Mouse (Mus musculus): Measurements from ENCODE around the gene Olfr224. TPM values are rescaled to one million over a fixed set of nuclear protein-coding genes. Genes with fewer than 3 reads are reported as not detected.
A peak's percentile ranks its signal among the peaks of the same experiment; 100 is the strongest.
"Not testable (repeated sequence)": the region's sequence is repeated elsewhere in the genome, so short reads cannot be mapped to it uniquely, and the experiment has no call there.

Gene Olfr224
- not detected in 2 replicates for polyA plus RNA-seq (2015; fragmentation: Nextera tagmentation; extraction: Ambion mirVana)

DNA sequence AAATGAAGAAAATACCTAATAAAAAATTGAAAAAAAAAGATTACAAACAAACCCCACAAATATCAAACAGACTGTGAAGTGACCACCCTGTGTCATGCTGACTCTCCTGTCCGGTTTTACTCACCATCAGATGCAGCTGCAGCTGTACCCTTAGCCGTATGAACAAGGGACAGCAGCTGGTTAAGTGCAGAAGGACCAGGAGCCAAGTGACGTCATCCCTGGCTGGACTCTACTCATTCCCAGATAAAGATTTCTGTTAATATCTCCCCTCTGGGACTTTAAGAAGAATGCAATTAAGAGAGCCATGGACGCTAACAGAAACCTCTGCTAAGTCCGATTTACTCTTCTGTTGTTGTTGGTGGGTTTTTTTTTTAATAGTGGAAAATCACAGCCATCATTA is at the start of gene Olfr224:
Gene Olfr224, minus strand, starts transcription at position 149 of the 400 bp plus-strand sequence.
- DNase-seq (ENCODE audit: low spot score) = no peak

DNA sequence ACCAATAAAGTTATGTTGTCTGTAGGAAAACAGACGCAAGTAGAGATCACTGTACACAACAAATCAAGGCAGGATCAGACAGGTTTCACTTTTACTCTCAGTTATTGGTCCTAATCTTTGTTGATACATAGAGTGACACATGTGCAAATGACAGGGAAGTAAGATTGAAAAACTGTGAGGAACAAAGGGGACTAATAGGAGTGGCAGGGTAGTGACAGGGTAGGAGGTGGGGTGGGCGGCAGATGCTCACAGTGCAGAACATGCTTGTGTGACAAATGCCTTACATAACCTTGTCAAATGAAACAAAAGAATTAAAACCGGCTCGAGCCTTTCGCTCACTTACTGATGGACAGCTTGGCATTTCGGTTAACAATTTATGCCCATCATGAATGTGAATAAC is 48.4 kb upstream of the Olfr224 start:
- DNase-seq (ENCODE audit: low spot score) = no peak

- DNase-seq (ENCODE audit: low spot score) = no peak
Measured at GRCm38 (mm10) chr11:58618369-58618768, 48.0 kb upstream of the Olfr224 start.

GRCm38 (mm10) chr11:58615975-58616374 is 45.6 kb upstream of the Olfr224 start, which contains the start of gene 2210407C18Rik:
Gene 2210407C18Rik (minus strand): TSS chr11:58616075.
- no peak for DNase-seq (ENCODE audit: low spot score)

- no peak for DNase-seq (ENCODE audit: low spot score)
Measured at GRCm38 (mm10) chr11:58614526-58614925, 44.2 kb upstream of the Olfr224 start.

DNA sequence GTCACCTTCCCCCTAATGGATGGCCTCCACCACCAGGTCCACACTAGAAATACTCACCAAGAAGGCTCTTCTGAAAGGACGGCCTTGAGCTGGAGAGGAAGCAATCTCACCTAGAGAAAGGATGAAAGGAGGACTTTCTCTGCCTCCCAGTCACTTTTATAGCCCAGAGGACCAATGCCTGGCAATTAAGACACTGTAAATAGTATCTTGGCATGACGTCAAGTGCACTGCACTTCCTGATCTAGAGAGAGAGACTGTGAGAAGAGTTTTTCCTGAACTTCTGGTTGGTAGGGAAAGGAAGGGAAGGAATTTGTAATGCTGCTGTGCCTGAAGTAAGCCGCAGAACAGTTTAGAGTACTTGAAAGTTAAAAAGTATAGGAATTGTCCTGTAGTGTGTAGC is 43.0 kb upstream of the Olfr224 start:
- no peak for DNase-seq (ENCODE audit: low spot score)

DNA sequence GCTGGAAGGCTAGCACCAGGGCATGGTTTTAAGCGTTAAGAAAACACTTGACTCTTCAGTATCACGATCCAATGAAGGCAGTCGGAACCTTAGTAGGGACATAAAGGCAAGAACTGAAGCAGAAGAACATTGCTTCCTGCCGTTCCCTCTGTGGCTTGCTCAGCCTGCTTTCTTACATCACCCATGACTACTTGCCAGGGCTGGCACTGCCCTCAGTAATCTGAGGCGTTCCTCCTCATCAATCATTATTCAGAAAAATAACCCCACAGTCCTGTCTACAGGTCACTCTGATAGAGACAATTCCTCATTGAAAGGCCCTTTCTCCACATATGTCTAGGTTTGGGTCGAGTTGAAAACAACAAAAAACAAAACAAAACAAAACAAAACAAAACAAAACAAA is 36.7 kb upstream of the Olfr224 start:
- no peak for DNase-seq (ENCODE audit: low spot score)

GRCm38 (mm10) chr11:58606177-58606919 is 36.0 kb upstream of the Olfr224 start:
- no peak for DNase-seq (ENCODE audit: low spot score)

GRCm38 (mm10) chr11:58605228-58605627 is 34.9 kb upstream of the Olfr224 start:
- no peak for DNase-seq (ENCODE audit: low spot score)

DNA sequence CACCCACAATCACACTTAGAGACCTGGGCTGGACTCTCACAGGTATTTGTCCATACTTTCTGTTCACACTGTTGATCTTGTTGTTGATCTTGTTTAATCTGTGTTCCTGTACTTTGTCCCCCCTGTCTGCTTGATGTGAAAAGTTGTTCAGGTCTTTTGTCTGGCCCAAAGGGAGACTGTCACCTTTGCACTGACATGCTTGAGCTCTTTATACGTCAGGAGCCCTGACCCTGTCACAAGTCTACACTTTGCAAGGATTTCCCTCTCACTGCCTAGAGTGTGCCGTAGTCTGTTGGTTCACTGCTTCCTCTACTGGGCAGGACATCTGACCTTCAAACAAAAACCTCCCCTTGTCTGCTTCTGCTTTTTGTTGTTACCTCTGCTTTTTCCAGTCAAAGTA is 34.3 kb upstream of the Olfr224 start:
- no peak for DNase-seq (ENCODE audit: low spot score)

- DNase-seq (ENCODE audit: low spot score) = no peak
Measured at GRCm38 (mm10) chr11:58602800-58603560, 32.6 kb upstream of the Olfr224 start.

DNA sequence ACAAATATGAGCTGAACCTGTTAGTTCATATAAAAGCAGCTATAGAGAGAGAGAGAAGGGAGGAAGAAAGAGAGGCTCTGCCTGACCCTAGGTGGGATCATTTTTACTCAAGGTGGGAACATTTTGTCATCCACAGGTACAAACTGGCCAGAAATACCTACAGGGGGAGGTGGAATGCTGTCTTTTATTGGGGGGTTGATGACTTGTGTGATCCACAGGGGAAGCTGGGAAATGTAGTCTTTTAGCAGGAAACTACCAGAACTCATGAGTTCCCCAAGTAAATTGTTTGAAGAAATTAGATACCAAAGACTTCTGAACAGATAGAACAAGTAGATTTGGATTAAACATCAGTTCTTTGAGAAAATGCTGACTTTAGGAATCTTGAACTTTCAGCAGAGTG is 31.7 kb upstream of the Olfr224 start:
- DNase-seq (ENCODE audit: low spot score) = no peak

DNA sequence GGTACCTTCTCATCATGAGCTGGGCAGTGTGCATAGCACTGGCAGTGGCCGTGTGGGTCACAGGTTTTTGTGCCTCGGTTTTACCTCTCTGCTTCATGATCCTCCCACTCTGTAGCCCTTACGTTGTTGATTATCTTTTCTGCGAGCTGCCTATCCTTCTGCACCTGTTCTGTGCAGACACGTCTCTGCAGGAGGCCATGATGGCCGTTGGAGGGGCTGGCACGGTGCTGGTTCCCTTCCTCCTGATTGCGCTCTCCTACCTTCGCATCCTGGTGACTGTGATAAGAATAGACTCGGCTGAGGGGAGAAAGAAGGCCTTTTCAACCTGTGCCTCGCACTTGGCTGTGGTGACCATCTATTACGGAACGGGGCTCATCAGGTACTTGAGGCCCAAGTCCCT is 27.5 kb upstream of the Olfr224 start:
- DNase-seq (ENCODE audit: low spot score) = no peak

DNA sequence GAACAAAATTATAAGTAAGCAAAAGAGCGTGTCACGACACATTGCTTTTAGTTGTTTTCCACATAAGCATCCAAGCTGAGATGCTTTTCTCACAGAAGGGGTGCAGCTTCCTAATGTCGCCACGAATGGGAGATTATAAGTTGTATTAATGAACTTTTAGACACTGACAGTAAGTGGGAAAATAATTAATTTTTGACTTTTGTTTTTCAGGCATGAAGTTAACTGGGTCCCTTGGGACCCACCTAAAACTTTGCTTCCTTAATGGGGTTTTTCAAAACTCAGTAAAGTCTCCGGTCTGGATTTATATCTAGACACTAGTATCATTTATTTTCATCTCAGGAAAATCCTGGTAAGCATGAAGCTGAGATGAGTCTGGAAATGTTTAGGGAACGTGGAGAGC is 24.5 kb upstream of the Olfr224 start, which contains the start of gene Olfr324:
Gene Olfr324, plus strand, starts transcription at position 301 of the 400 bp plus-strand sequence.
- no peak for DNase-seq (ENCODE audit: low spot score)

DNA sequence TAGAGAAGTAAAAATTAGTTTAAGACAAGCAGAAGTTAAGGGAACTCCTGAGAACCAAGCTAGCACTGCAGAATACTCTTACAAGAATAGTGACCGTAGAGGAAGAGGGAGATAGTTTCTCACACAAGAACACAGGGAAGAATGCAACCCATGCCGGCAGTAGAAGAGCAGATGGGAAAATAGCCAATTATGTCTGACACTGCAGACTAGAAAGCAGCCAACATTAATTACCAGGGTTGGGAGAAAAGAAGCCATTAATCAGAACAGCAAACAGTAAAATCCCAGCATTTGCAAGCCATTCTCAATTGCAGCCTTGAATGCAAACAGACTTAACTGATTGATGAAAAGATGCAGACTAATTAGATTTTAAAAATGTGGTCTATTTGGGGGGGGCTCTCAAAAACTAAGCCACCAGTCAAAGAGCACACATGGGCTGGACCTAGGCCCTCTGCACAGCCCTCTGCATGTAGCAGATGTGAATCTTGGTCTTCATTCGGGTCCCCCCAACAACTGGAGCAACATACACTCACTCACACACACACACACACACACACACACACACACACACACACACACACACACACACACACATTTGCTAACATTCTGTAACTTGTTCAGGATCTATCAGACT is 18.4 kb upstream of the Olfr224 start:
- no peak for DNase-seq (ENCODE audit: low spot score)

- peak; percentile 12 for DNase-seq (ENCODE audit: low spot score)
Measured at GRCm38 (mm10) chr11:58587898-58588348, 17.6 kb upstream of the Olfr224 start.

DNA sequence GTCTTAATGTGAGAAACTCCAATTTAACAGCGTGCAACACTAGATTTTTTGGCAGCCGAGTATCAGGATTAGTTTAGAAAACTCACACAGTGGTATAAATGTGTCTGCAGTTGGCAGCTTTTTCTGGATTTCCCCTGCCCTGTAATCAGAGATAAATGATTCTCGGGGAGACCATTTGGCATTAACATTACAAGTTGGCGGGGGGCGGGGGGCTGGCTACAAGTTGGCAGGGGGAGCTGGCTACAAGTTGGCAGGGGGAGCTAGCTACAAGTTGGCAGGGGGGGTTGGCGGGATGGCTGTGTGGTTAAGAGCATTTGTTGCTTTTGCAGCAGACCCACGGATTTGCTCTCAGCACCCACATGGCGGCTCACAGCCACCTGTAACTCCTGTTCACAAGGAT is 8.3 kb upstream of the Olfr224 start:
- DNase-seq (ENCODE audit: low spot score) = no peak

- DNase-seq (ENCODE audit: low spot score) = no peak
Measured at GRCm38 (mm10) chr11:58577430-58577829, 7.1 kb upstream of the Olfr224 start, which contains the start of gene Olfr325. Gene Olfr325 (plus strand): TSS chr11:58577730.

DNA sequence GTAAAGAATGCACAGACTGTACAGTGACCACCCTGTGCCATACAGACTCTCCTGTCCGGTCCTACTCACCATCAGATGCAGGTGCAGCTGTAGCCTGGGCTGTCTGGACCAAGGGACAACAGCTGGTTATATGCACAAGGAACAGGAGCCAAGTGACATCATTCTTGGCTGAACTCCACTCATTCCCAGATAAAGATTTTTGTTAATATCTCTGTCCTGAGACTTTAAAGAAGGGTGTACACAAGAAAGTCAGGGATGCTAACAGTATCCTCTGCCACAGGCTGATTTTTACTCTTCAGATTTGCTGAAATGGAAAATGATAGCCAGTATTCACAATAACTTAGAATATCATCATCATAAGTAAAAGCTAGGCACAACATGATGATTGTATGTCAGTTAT is 14.8 kb downstream of the Olfr224 start, which contains the start of gene Olfr328:
Gene Olfr328, minus strand, starts transcription at position 101 of the 400 bp plus-strand sequence.
- no peak for DNase-seq (ENCODE audit: low spot score)

DNA sequence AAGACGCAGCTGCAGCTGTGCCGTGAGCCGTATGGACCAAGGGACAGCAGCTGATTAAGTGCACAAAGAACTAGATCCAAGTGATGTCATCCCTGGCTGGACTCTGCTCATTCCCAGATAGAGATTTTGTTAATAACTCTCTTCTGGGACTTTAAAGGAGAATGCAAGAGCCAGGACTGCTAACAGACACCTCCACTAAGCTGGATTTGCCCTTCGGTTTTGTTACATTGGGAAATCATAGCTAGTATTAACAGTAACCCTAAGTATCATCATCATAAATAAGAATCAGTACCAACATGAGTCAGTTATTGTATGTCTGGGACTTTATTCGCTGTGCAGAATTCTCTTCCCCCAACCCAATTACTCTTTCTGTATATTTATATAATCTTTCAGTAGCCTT is 24.0 kb downstream of the Olfr224 start, which contains the start of gene Olfr329-ps:
Gene Olfr329-ps, minus strand, starts transcription at position 101 of the 400 bp plus-strand sequence.
- no peak for DNase-seq (ENCODE audit: low spot score)

GRCm38 (mm10) chr11:58534736-58535135 is 35.6 kb downstream of the Olfr224 start, which contains the start of gene Olfr330:
Gene Olfr330 (minus strand): TSS chr11:58534836.
- not testable (repeated sequence) for DNase-seq (ENCODE audit: low spot score)

Data from thymus, postnatal 0 days (tissue).